Mouse (Mus musculus) heart, embryonic 14.5 days (tissue): ENCODE measurements around the gene Kif28. TPM values are rescaled to one million over a fixed set of nuclear protein-coding genes. Genes with fewer than 3 reads are reported as not detected.
"Not testable (repeated sequence)": the region's sequence is repeated elsewhere in the genome, so short reads cannot be mapped to it uniquely, and the experiment has no call there.

Experiments
- ATAC-seq: fragments of 200-750 bp; cut with Nextera tagmentation; 2 replicates; pipeline ENCODE4 v1.8.0; 2017; ENCODE audit warnings: low read depth, moderate TSS enrichment; ENCODE audit not compliant: insufficient number of reproducible peaks, insufficient read depth, low FRiP score
- H3K27ac ChIP-seq, 2 experiments: fragments of 200-500 bp in 1 of 2; fragments of 300-500 bp in 1 of 2; sonication (generic) in 1 of 2; replicated peaks in 1 of 2; 2 replicates each; pipeline ENCODE4 v1.5.1; 2012 to 2014; ENCODE audit warnings: low read depth in 2 of 2, low read length in 2 of 2, control low read depth in 1 of 2, mild to moderate bottlenecking in 1 of 2, mixed read lengths in 1 of 2; ENCODE audit not compliant: control insufficient read depth in 1 of 2, insufficient read depth in 1 of 2
- H3K27me3 ChIP-seq: fragments of 300-500 bp; sonication (generic); 2 replicates; pipeline ENCODE4 v1.6.1; 2014; ENCODE audit warnings: mild to moderate bottlenecking, low read length, control low read depth; ENCODE audit not compliant: control insufficient read depth, insufficient read depth
- H3K36me3 ChIP-seq: fragments of 300-500 bp; sonication (generic); 2 replicates; pipeline ENCODE4 v1.6.1; 2014; ENCODE audit warnings: mild to moderate bottlenecking, control low read depth, low read length, mixed read lengths; ENCODE audit not compliant: control insufficient read depth, insufficient read depth
- H3K4me1 ChIP-seq, 2 experiments: fragments of 200-500 bp in 1 of 2; fragments of 300-500 bp in 1 of 2; sonication (generic) in 1 of 2; 2 replicates each; pipeline ENCODE4 v1.6.1; 2012 to 2014; ENCODE audit warnings: low read length in 2 of 2, control low read depth in 1 of 2, mixed read lengths in 1 of 2; ENCODE audit not compliant: control insufficient read depth in 2 of 2, insufficient read depth in 2 of 2
- H3K4me2 ChIP-seq: fragments of 300-500 bp; sonication (generic); 2 replicates; pipeline ENCODE4 v1.6.1; 2014; ENCODE audit warnings: mild to moderate bottlenecking, low read length
- H3K4me3 ChIP-seq, 2 experiments: fragments of 200-500 bp in 1 of 2; fragments of 300-500 bp in 1 of 2; sonication (generic) in 1 of 2; 2 replicates each; pipeline ENCODE4 v1.5.1; 2012 to 2014; ENCODE audit warnings: low read length in 2 of 2, mild to moderate bottlenecking in 2 of 2, control low read depth in 1 of 2, low read depth in 1 of 2, moderate library complexity in 1 of 2; ENCODE audit not compliant: control insufficient read depth in 1 of 2, insufficient read depth in 1 of 2
- H3K9ac ChIP-seq: fragments of 300-500 bp; sonication (generic); 2 replicates; pipeline ENCODE4 v1.6.1; 2014; ENCODE audit warnings: mild to moderate bottlenecking, low read length
- H3K9me3 ChIP-seq: fragments of 300-500 bp; sonication (generic); 2 replicates; pipeline ENCODE4 v1.6.1; 2016; ENCODE audit warnings: low read length, control low read depth; ENCODE audit not compliant: control insufficient read depth
- WGBS: fragments of 180-500 bp; shearing (Covaris S2); extraction: QIAGEN DNeasy Blood & Tissue Kit; methylation state at CpG from one replicate; pipeline ENCODE4 v1.1.7; 2014; 5-methylcytosine and 5-hydroxymethylcytosine counted together
- polyA plus RNA-seq: library from polyadenylated mRNA; unstranded; fragments of >200 nt; fragmentation: Nextera tagmentation; extraction: Ambion mirVana; gene quantifications from 2 replicates; pipeline ENCODE4 v1.2.1, GENCODE M21; 2014

Kif28 gene
- polyA plus RNA-seq, 1 experiment from 2014 or later: 0.11 TPM

DNA sequence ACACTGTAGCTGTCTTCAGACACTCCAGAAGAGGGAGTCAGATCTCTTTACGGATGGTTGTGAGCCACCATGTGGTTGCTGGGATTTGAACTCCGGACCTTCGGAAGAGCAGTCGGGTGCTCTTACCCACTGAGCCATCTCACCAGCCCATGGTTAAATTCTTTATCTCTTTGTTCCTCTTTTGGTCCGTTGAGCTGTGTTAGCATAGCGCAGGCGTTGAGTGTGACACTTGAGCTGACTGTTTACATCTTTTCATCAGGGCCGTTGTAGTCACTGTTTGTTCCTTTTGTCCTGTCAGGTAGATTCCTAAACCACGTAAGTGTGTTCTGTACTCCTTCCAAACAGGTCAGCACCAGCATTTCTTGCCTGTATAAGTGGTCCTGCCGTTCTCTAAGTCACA lies 62.3 kb downstream of the Kif28 start:
- WGBS: 79% methylated on average over 9 of the region's 10 CpGs
- not testable (repeated sequence) for H3K27me3 ChIP-seq, H3K9me3 ChIP-seq, H3K27ac ChIP-seq, H3K4me3 ChIP-seq, H3K9ac ChIP-seq, H3K4me1 ChIP-seq, ATAC-seq, H3K4me2 ChIP-seq
- peaks cover 90% of the 10 kb centered on the region for H3K36me3 ChIP-seq

DNA sequence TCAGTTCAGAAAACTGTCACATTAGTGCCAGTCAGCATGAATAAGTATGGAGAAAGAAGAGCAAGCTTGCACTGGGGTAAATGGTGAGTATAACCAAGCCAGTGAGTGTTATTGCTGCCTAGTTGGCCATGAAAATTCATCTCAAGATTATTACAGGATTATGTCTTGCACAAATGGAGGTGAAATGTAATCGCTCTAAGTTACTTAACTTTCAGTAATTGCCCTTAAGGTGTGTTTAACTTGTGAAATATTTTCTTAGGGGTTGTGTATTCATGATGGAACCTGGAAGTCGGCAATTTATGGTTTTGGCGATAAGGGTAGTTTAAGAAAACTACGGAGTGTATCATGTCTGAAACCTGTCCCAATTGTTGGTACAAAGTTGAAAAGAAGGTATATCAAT lies 65.7 kb downstream of the Kif28 start:
- no peak for ATAC-seq
- H3K4me3 ChIP-seq: no peak overlapping the region
- no peaks in the 10 kb centered on the region for H3K9me3 ChIP-seq
- peaks cover 89% of the 10 kb centered on the region for H3K36me3 ChIP-seq
- peaks cover 2 to 5% of the 10 kb centered on the region in 2 experiments; a peak in 1 of 4 replicates for H3K4me1 ChIP-seq
- no peak overlapping the region for H3K27ac ChIP-seq
- no peaks in the 10 kb centered on the region for H3K27me3 ChIP-seq
- no peak overlapping the region for H3K9ac ChIP-seq
- 95% methylated on average over 4 of the region's 4 CpGs for WGBS
- H3K4me2 ChIP-seq: no peak overlapping the region

GRCm38 (mm10) chr1:179677031-179677430 lies 68.0 kb downstream of the Kif28 start:
- peaks cover 93% of the 10 kb centered on the region for H3K36me3 ChIP-seq
- 94% methylated on average over 2 of the region's 2 CpGs for WGBS
- no peak overlapping the region for H3K9ac ChIP-seq
- no peak for ATAC-seq
- no peak overlapping the region for H3K27ac ChIP-seq
- H3K9me3 ChIP-seq: no peaks in the 10 kb centered on the region
- no peak overlapping the region for H3K4me3 ChIP-seq
- H3K27me3 ChIP-seq: no peaks in the 10 kb centered on the region
- no peak overlapping the region for H3K4me2 ChIP-seq
- H3K4me1 ChIP-seq: peaks cover 2 to 5% of the 10 kb centered on the region in 2 experiments; a peak in 1 of 4 replicates

DNA sequence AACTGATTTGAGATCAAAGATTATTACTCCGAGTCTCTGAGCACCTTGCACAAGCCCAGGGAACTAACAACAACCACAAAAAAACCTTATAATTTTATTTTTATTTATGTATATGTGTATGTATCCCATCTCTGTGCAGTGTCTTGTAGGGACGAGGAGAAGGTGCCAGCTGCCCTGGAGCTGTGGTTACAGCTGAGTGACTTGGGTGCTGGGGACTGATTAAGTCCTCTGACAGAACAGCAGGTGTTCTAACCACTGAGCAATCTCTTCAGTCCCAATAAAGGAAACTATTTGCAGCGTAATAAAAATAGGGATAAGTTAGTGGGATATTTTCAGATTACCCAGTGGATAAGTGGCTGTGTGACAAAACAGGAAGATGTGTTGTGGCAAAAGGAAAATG lies 70.7 kb downstream of the Kif28 start:
- H3K9me3 ChIP-seq: no peaks in the 10 kb centered on the region
- H3K27me3 ChIP-seq: no peaks in the 10 kb centered on the region
- no peak overlapping the region for H3K4me3 ChIP-seq
- peaks cover 3 to 11% of the 10 kb centered on the region in 2 experiments for H3K4me1 ChIP-seq
- no peak overlapping the region for H3K27ac ChIP-seq
- no peak overlapping the region for H3K9ac ChIP-seq
- no peak overlapping the region for H3K4me2 ChIP-seq
- no peak for ATAC-seq
- peaks cover 78% of the 10 kb centered on the region for H3K36me3 ChIP-seq
- WGBS: 90% methylated on average over 3 of the region's 3 CpGs

DNA sequence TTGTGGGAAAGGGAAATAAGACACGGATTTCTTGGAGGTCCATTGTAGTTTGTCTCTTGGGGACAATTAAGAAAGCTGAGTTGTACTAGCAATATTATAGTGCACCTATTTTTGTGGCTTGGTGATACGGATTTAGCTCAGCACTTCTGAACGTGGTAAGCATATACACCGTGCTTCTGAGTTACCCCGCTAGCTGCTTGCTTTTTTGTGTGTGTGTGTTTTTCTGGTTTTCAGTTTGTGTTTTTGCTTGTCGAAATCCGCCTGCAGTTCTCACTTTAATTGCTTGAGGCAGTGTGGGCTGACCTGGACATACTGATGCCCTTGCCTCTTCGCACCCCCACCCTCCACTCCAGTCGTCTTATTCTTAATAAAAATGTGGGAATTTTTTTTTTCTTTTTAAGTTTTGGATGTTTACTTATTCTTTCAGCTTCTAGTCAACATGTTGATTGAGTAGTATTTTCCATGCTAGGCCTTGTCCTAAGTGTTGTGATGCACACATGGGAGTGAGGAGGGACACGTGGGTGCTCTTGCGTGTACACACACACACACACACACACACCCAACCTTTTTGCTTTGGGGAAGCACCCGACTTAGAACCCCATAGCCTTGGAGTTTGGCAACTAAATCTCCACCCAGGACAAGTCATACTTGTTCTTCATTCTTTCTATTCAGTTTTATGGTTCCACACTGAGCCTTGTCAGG lies 76.1 kb downstream of the Kif28 start:
- Histone ChIP-seq H3K36me3 (peaks cover 31% of the 10 kb centered on the region), H3K27me3 (no peaks in the 10 kb centered on the region), H3K9me3 (no peaks in the 10 kb centered on the region), H3K9ac (peak overlapping the region; percentile 87), H3K27ac (peak overlapping the region; percentile 56 to 88), H3K4me2 (peak overlapping the region; percentile 77), H3K4me3 (peak overlapping the region; percentile 67 to 81), H3K4me1 (peaks cover 3 to 10% of the 10 kb centered on the region in 2 experiments)
- ATAC-seq: no peak
- WGBS: 18% methylated on average over 12 of the region's 12 CpGs

DNA sequence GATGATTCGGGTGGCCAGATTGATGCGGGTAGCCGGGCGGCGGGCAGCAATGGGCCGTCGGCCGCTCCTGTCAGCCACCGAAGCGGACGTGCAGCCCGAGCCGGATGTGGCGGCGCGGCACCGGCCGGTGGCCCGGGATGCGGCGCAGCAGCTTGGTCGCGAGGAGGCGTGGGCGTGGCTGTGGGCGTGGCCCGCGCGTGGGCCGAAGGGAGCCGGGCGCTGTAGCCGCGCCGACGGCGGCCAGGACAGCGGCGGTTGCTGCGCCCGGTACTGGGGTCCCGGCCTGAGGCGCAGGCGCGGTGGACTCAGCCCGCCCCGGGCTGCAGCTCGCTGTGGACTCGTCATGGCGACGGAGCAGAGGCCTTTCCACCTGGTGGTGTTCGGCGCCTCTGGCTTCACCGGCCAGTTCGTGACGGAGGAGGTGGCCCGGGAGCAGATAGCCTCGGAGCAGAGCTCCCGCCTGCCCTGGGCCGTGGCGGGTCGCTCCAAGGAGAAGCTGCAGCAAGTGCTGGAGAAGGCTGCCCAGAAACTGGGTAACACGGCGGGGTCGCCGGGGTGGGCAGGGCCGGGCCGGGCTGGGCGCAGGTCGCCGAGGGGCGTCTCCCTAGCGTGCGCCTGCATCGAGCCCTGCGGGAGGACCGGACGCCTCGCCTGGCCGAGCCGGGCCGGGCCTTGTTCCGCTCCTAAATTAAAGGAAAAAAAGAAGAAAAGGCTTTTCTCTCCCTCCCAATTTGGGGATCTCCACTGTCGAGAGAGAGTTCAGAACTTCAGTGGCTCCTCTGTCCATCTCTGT lies 76.9 kb downstream of the Kif28 start, which contains the start of gene Sccpdh:
Sccpdh (plus strand) TSS at position 198 of the 793 bp plus-strand sequence.
- no peaks in the 10 kb centered on the region for H3K9me3 ChIP-seq
- under 1% methylated on average over 81 of the region's 84 CpGs for whole genome bisulfite sequencing
- H3K4me3 ChIP-seq: peak within 1 kb of the TSS; percentile 67 to 81
- no peaks in the 10 kb centered on the region for H3K27me3 ChIP-seq
- H3K9ac ChIP-seq: peak within 1 kb of the TSS; percentile 87
- peak; percentile 95 for ATAC-seq
- H3K36me3 ChIP-seq: peaks cover 23% of the 10 kb centered on the region
- peak within 1 kb of the TSS; percentile 77 for H3K4me2 ChIP-seq
- H3K27ac ChIP-seq: peak within 1 kb of the TSS; percentile 56 to 88
- H3K4me1 ChIP-seq: peaks cover 3 to 10% of the 10 kb centered on the region in 2 experiments

GRCm38 (mm10) chr1:179667450-179667849 lies 77.6 kb downstream of the Kif28 start:
- peaks cover 15% of the 10 kb centered on the region for H3K36me3 ChIP-seq
- H3K4me1 ChIP-seq: peaks cover 3 to 10% of the 10 kb centered on the region in 2 experiments
- H3K4me3 ChIP-seq: peak overlapping the region; percentile 67 to 81
- H3K9ac ChIP-seq: peak overlapping the region; percentile 87
- no peaks in the 10 kb centered on the region for H3K27me3 ChIP-seq
- 2% methylated on average over 7 of the region's 7 CpGs for WGBS
- peak overlapping the region; percentile 56 to 88 for H3K27ac ChIP-seq
- no peaks in the 10 kb centered on the region for H3K9me3 ChIP-seq
- no peak for ATAC-seq
- H3K4me2 ChIP-seq: peak overlapping the region; percentile 77
